Mouse (Mus musculus): ENCODE data around the gene Lamb1. TPM values are rescaled to one million over a fixed set of nuclear protein-coding genes. Genes with fewer than 3 reads are reported as not detected.
A peak's percentile ranks its signal among the peaks of the same experiment; 100 is the strongest.

Lamb1 gene
- polyA plus RNA-seq, 1 experiment from 2014 or later = 81.3 TPM

DNA sequence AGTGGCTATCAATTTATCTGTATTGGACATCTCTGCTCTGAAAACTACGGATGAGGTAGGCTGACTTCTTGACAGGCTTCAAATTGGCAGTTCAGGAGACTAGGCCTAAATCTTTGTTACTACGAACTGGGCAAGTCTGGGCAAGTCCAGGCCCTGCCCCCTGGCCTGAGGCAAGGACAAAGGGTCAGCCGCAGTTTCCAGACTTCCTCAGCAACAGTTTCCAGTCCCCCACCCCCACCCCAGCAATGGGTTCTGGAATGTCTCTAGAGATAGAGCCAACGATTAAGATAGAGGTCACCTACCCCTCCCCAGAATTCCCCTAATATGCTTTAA lies 110.2 kb downstream of the Lamb1 start:
- H3K27ac ChIP-seq = no peak overlapping the region
- H3K9me3 ChIP-seq = no peaks in the 10 kb centered on the region
- WGBS = 71% methylated on average over 4 of the region's 4 CpGs
- no peaks in the 10 kb centered on the region for H3K4me1 ChIP-seq (replicated peaks)
- peak overlapping the region; percentile 53; the same call in 1 of the 2 replicates for H3K4me2 ChIP-seq (replicated peaks)
- H3K27me3 ChIP-seq (replicated peaks) = no peaks in the 10 kb centered on the region
- no peak for ATAC-seq
- H3K4me3 ChIP-seq (replicated peaks) = no peak overlapping the region
- H3K36me3 ChIP-seq = no peaks in the 10 kb centered on the region
- H3K9ac ChIP-seq = no peak overlapping the region

- peak; percentile 39 for ATAC-seq
- Histone ChIP-seq H3K4me3 (replicated peaks) (peak overlapping the region; percentile 12; the same call in 1 of the 2 replicates), H3K36me3 (no peaks in the 10 kb centered on the region), H3K27me3 (replicated peaks) (no peaks in the 10 kb centered on the region), H3K4me2 (replicated peaks) (peak overlapping the region; percentile 53), H3K9me3 (no peaks in the 10 kb centered on the region), H3K27ac (no peak overlapping the region), H3K4me1 (replicated peaks) (no peaks in the 10 kb centered on the region; the same call in 1 of the 2 replicates), H3K9ac (no peak overlapping the region)
- 7% methylated on average over 13 of the region's 13 CpGs for WGBS
Measured at GRCm38 (mm10) chr12:31376326-31376950, 111.4 kb downstream of the Lamb1 start.

DNA sequence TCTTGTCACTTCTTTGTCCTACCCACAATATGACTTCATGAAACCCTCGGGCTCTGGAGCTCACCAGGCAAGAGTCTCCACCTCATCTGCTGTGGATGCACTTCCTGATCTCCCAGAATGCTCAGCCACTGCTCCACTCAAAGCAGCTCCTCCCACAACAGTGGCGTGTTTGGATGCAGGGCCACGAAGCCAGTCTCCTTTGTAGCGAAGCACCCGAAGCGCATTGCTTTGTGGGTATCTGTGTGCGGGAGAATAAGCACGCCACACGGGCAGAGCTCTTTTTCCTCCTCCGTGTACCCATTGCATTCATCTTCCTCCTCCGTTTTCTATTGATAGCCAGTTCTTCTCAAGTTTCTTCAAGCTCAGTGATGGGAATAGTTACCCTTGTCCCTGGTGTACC lies 112.2 kb downstream of the Lamb1 start:
- no peak overlapping the region for H3K4me3 ChIP-seq (replicated peaks)
- no peaks in the 10 kb centered on the region for H3K9me3 ChIP-seq
- H3K9ac ChIP-seq = no peak overlapping the region
- H3K36me3 ChIP-seq = no peaks in the 10 kb centered on the region
- ATAC-seq = no peak
- no peak overlapping the region for H3K27ac ChIP-seq
- WGBS = 78% methylated on average over 11 of the region's 11 CpGs
- H3K4me1 ChIP-seq (replicated peaks) = no peaks in the 10 kb centered on the region; the same call in 1 of the 2 replicates
- H3K27me3 ChIP-seq (replicated peaks) = no peaks in the 10 kb centered on the region
- no peak overlapping the region for H3K4me2 ChIP-seq (replicated peaks)

Other genes starting within 250 kb of the Lamb1 start
- gene Fam110c, start 191.4 kb upstream of the Lamb1 start, polyA plus RNA-seq (2015; fragmentation: Nextera tagmentation; extraction: Ambion mirVana) = 8.8 and 9.0 TPM in 2 replicates
- gene Gm6993, start 24.5 kb upstream of the Lamb1 start, polyA plus RNA-seq (2015; fragmentation: Nextera tagmentation; extraction: Ambion mirVana) = not detected in 2 replicates
- gene Dld, start 86.2 kb downstream of the Lamb1 start, polyA plus RNA-seq (2015; fragmentation: Nextera tagmentation; extraction: Ambion mirVana) = 142 and 171 TPM in 2 replicates
- gene Slc26a3, start 125.6 kb downstream of the Lamb1 start, polyA plus RNA-seq (2015; fragmentation: Nextera tagmentation; extraction: Ambion mirVana) = 12.5 and 13.4 TPM in 2 replicates
- 13.9 TPM in 2 replicates for gene Cbll1, start 234.4 kb downstream of the Lamb1 start, polyA plus RNA-seq (2015; fragmentation: Nextera tagmentation; extraction: Ambion mirVana)